Mouse (Mus musculus): ENCODE data around the gene Lrrc8c.

- TF ChIP-seq CTCF (IDR thresholded peaks at IDR 0.05 in 2 of 3, conservative IDR thresholded peaks at IDR 0.05 in 1 of 3; ENCODE audit: control insufficient read depth in 1 of 3, insufficient read depth in 1 of 3, low read depth in 2 of 3, low read length in 3 of 3, poor library complexity in 1 of 3, severe bottlenecking in 1 of 3) (no peak), POLR2A (IDR thresholded peaks at IDR 0.05; ENCODE audit: control insufficient read depth in 1 of 2, insufficient read depth in 1 of 2, low read depth in 1 of 2, low read length in 2 of 2, poor library complexity in 1 of 2) (no peak), CHD1 (IDR thresholded peaks at IDR 0.05; ENCODE audit: low read depth, low read length) (no peak), USF1 (IDR thresholded peaks at IDR 0.05; ENCODE audit: low read depth, low read length) (no peak), ZKSCAN1 (IDR thresholded peaks at IDR 0.05; ENCODE audit: low read depth, low read length) (no peak), MEF2A (IDR thresholded peaks at IDR 0.05; ENCODE audit: extremely low read depth, insufficient replicate concordance, low read depth, low read length, poor library complexity, severe bottlenecking) (no peak), UBTF (IDR thresholded peaks at IDR 0.05; ENCODE audit: borderline replicate concordance, insufficient read depth, low read depth, low read length) (no peak), HCFC1 (IDR thresholded peaks at IDR 0.05; ENCODE audit: low read depth, low read length) (no peak), CHD2 (IDR thresholded peaks at IDR 0.05; ENCODE audit: low read length) (no peak), EP300 (IDR thresholded peaks at IDR 0.05; ENCODE audit: low read depth in 1 of 2, low read length in 2 of 2) (no peak), ZNF384 (IDR thresholded peaks at IDR 0.05; ENCODE audit: low read depth, low read length) (no peak), ELF1 (IDR thresholded peaks at IDR 0.05; ENCODE audit: low read depth, low read length) (no peak), ZC3H11A (IDR thresholded peaks at IDR 0.05; ENCODE audit: low read depth, low read length) (no peak), MXI1 (IDR thresholded peaks at IDR 0.05; ENCODE audit: low read depth, low read length) (no peak)
These were observed 68.3 kb downstream of the Lrrc8c start for GRCm38 (mm10) chr5:105587471-105587870.

All from MEL (cell line).